Mouse (Mus musculus) midbrain, embryonic 14.5 days (tissue): Measurements from ENCODE around the gene Fadd. TPM values are rescaled to one million over a fixed set of nuclear protein-coding genes. Genes with fewer than 3 reads are reported as not detected.
A peak's percentile ranks its signal among the peaks of the same experiment; 100 is the strongest.

Experiments
- ATAC-seq: fragments of 200-750 bp; cut with Nextera tagmentation; 2 replicates; pipeline ENCODE4 v1.8.0; 2017; ENCODE audit warnings: moderate number of reproducible peaks, moderate library complexity; ENCODE audit not compliant: low FRiP score, low TSS enrichment
- DNase-seq: peaks from one replicate; pipeline ENCODE4 v3.0.0-alpha.2; 2015
- H3K27ac ChIP-seq: fragments of 300-500 bp; sonication (generic); replicated peaks from 2 replicates; pipeline ENCODE4 v1.5.1; 2014; ENCODE audit warnings: mild to moderate bottlenecking, low read depth, low read length, moderate library complexity
- H3K27me3 ChIP-seq: fragments of 300-500 bp; sonication (generic); 2 replicates; pipeline ENCODE4 v1.6.1; 2014; ENCODE audit warnings: low read length, control low read depth, mixed read lengths; ENCODE audit not compliant: control insufficient read depth, insufficient read depth
- H3K36me3 ChIP-seq: fragments of 300-500 bp; sonication (generic); 2 replicates; pipeline ENCODE4 v1.6.1; 2014; ENCODE audit warnings: low read length, control low read depth; ENCODE audit not compliant: control insufficient read depth, insufficient read depth
- H3K4me1 ChIP-seq: fragments of 300-500 bp; sonication (generic); 2 replicates; pipeline ENCODE4 v1.6.1; 2014; ENCODE audit warnings: mild to moderate bottlenecking, antibody characterized with exemption, low read length, control low read depth; ENCODE audit not compliant: control insufficient read depth, insufficient read depth
- H3K4me2 ChIP-seq: fragments of 300-500 bp; sonication (generic); 2 replicates; pipeline ENCODE4 v1.6.1; 2014; ENCODE audit warnings: mild to moderate bottlenecking, low read length, moderate library complexity
- H3K4me3 ChIP-seq: fragments of 300-500 bp; sonication (generic); replicated peaks from 2 replicates; pipeline ENCODE4 v1.5.1; 2014; ENCODE audit warnings: low read depth, low read length
- H3K9ac ChIP-seq: fragments of 300-500 bp; sonication (generic); replicated peaks from 2 replicates; pipeline ENCODE4 v1.6.1; 2014; ENCODE audit warnings: mild to moderate bottlenecking, low read length, moderate library complexity
- H3K9me3 ChIP-seq: fragments of 300-500 bp; sonication (generic); 2 replicates; pipeline ENCODE4 v1.6.1; 2016; ENCODE audit warnings: low read length, control low read depth, mixed read lengths; ENCODE audit not compliant: control insufficient read depth
- WGBS: fragments of 180-500 bp; shearing (Covaris S2); extraction: QIAGEN DNeasy Blood & Tissue Kit; methylation state at CpG from one replicate; pipeline ENCODE4 v1.1.7; 2014; 5-methylcytosine and 5-hydroxymethylcytosine counted together
- polyA plus RNA-seq: library from polyadenylated mRNA; unstranded; fragments of >200 nt; fragmentation: Nextera tagmentation; extraction: Ambion mirVana; gene quantifications from 2 replicates; pipeline ENCODE4 v1.2.1, GENCODE M21; 2014

The Fadd gene
- polyA plus RNA-seq, 1 experiment from 2014 or later: 6.1 TPM

GRCm38 (mm10) chr7:144587291-144587690 lies 5.0 kb upstream of the Fadd start:
- no peaks in the 10 kb centered on the region for H3K36me3 ChIP-seq
- H3K9me3 ChIP-seq: no peaks in the 10 kb centered on the region
- peak; percentile 73 for DNase-seq
- no peak overlapping the region for H3K4me3 ChIP-seq
- H3K27ac ChIP-seq: no peak overlapping the region
- H3K27me3 ChIP-seq: no peaks in the 10 kb centered on the region
- no peak for ATAC-seq
- H3K4me2 ChIP-seq: no peak overlapping the region
- H3K9ac ChIP-seq: no peak overlapping the region
- H3K4me1 ChIP-seq: peaks cover 6% of the 10 kb centered on the region; the same call in 1 of the 2 replicates
- 49% methylated on average over 2 of the region's 2 CpGs for WGBS

GRCm38 (mm10) chr7:144585648-144586047 lies 3.4 kb upstream of the Fadd start:
- H3K27ac ChIP-seq: no peak overlapping the region
- H3K9ac ChIP-seq: no peak overlapping the region
- H3K27me3 ChIP-seq: no peaks in the 10 kb centered on the region
- H3K9me3 ChIP-seq: no peaks in the 10 kb centered on the region
- no peak overlapping the region for H3K4me2 ChIP-seq
- H3K4me3 ChIP-seq: no peak overlapping the region
- H3K36me3 ChIP-seq: no peaks in the 10 kb centered on the region
- 7% methylated on average over 6 of the region's 6 CpGs for WGBS
- ATAC-seq (no peak), DNase-seq (peak; percentile 87)
- peaks cover 15% of the 10 kb centered on the region for H3K4me1 ChIP-seq

- H3K9ac ChIP-seq: no peak overlapping the region
- peaks cover 17% of the 10 kb centered on the region for H3K36me3 ChIP-seq
- no peak overlapping the region for H3K27ac ChIP-seq
- WGBS: 9% methylated on average over 4 of the region's 4 CpGs
- peak; percentile 83 for DNase-seq
- no peaks in the 10 kb centered on the region for H3K9me3 ChIP-seq
- H3K4me3 ChIP-seq: no peak overlapping the region
- H3K27me3 ChIP-seq: no peaks in the 10 kb centered on the region
- no peak for ATAC-seq
- H3K4me1 ChIP-seq: peaks cover 16% of the 10 kb centered on the region
- no peak overlapping the region for H3K4me2 ChIP-seq
Measured at GRCm38 (mm10) chr7:144583619-144584018, 1.4 kb upstream of the Fadd start.

- Histone ChIP-seq H3K4me2 (peak overlapping the region; percentile 83), H3K9ac (peak overlapping the region; percentile 72), H3K27ac (peak overlapping the region; percentile 87), H3K36me3 (peaks cover 17% of the 10 kb centered on the region), H3K4me1 (peaks cover 16% of the 10 kb centered on the region), H3K9me3 (no peaks in the 10 kb centered on the region), H3K27me3 (no peaks in the 10 kb centered on the region), H3K4me3 (peak overlapping the region; percentile 79)
- DNase-seq (peak; percentile 85), ATAC-seq (peak; percentile 85)
- 1% methylated on average over 43 of the region's 43 CpGs for WGBS
Measured at GRCm38 (mm10) chr7:144581559-144582283, 542 bp downstream of the Fadd start.

GRCm38 (mm10) chr7:144577876-144578275 lies 4.4 kb downstream of the Fadd start:
- peaks cover 17% of the 10 kb centered on the region for H3K36me3 ChIP-seq
- WGBS: 93% methylated on average over 5 of the region's 5 CpGs
- peaks cover 13% of the 10 kb centered on the region for H3K4me1 ChIP-seq
- DNase-seq (no peak), ATAC-seq (no peak)
- H3K27ac ChIP-seq: no peak overlapping the region
- H3K4me2 ChIP-seq: no peak overlapping the region
- H3K9me3 ChIP-seq: no peaks in the 10 kb centered on the region
- no peaks in the 10 kb centered on the region for H3K27me3 ChIP-seq
- H3K4me3 ChIP-seq: no peak overlapping the region
- H3K9ac ChIP-seq: no peak overlapping the region

GRCm38 (mm10) chr7:144572234-144572633 lies 10.0 kb downstream of the Fadd start:
- Histone ChIP-seq H3K4me2 (no peak overlapping the region), H3K9me3 (no peaks in the 10 kb centered on the region), H3K4me1 (no peaks in the 10 kb centered on the region), H3K36me3 (no peaks in the 10 kb centered on the region), H3K9ac (no peak overlapping the region), H3K4me3 (no peak overlapping the region), H3K27me3 (no peaks in the 10 kb centered on the region), H3K27ac (no peak overlapping the region)
- DNase-seq (no peak), ATAC-seq (no peak)
- 82% methylated on average over 5 of the region's 5 CpGs for WGBS

GRCm38 (mm10) chr7:144571598-144571997 lies 10.7 kb downstream of the Fadd start:
- Histone ChIP-seq H3K4me1 (no peaks in the 10 kb centered on the region), H3K27me3 (no peaks in the 10 kb centered on the region), H3K36me3 (no peaks in the 10 kb centered on the region), H3K4me3 (no peak overlapping the region), H3K27ac (no peak overlapping the region), H3K9me3 (no peaks in the 10 kb centered on the region), H3K4me2 (no peak overlapping the region), H3K9ac (no peak overlapping the region)
- DNase-seq: no peak
- no peak for ATAC-seq

GRCm38 (mm10) chr7:144569428-144569827 lies 12.8 kb downstream of the Fadd start:
- H3K4me2 ChIP-seq: no peak overlapping the region
- H3K4me3 ChIP-seq: no peak overlapping the region
- DNase-seq: no peak
- ATAC-seq: no peak
- 81% methylated on average over 7 of the region's 7 CpGs for WGBS
- no peaks in the 10 kb centered on the region for H3K36me3 ChIP-seq
- no peaks in the 10 kb centered on the region for H3K9me3 ChIP-seq
- H3K4me1 ChIP-seq: no peaks in the 10 kb centered on the region
- no peaks in the 10 kb centered on the region for H3K27me3 ChIP-seq
- H3K27ac ChIP-seq: no peak overlapping the region
- H3K9ac ChIP-seq: no peak overlapping the region

- ATAC-seq (no peak), DNase-seq (no peak)
- Histone ChIP-seq H3K9me3 (no peaks in the 10 kb centered on the region), H3K4me2 (no peak overlapping the region), H3K27ac (no peak overlapping the region), H3K27me3 (no peaks in the 10 kb centered on the region), H3K4me3 (no peak overlapping the region), H3K9ac (no peak overlapping the region), H3K36me3 (no peaks in the 10 kb centered on the region), H3K4me1 (no peaks in the 10 kb centered on the region)
Measured at GRCm38 (mm10) chr7:144568091-144568490, 14.2 kb downstream of the Fadd start.
